Mouse (Mus musculus): Measurements from ENCODE around the gene Slc22a12.

GRCm38 (mm10) chr19:6502543-6503319, 40.1 kb downstream of the Slc22a12 start:
- no peak for TF ChIP-seq CTCF (IDR thresholded peaks at IDR 0.05; ENCODE audit: low read depth)
- TF ChIP-seq EP300 (optimal IDR thresholded peaks at IDR 0.05): no peak
